Mouse (Mus musculus): ENCODE measurements around the gene Zpr1.

The Zpr1 gene

GRCm38 (mm10) chr9:46328572-46329249 is 55.8 kb downstream of the Zpr1 start:
- DNase-seq (ENCODE audit: low read depth, low spot score): no peak

GRCm38 (mm10) chr9:46329250-46329648 is 56.4 kb downstream of the Zpr1 start:
- no peak for DNase-seq (ENCODE audit: low read depth, low spot score)

- DNase-seq (ENCODE audit: low read depth, low spot score): no peak
Observed at GRCm38 (mm10) chr9:46329801-46330585, 57.1 kb downstream of the Zpr1 start.

- DNase-seq (ENCODE audit: low read depth, low spot score): no peak
Observed at GRCm38 (mm10) chr9:46330586-46330895, 57.7 kb downstream of the Zpr1 start.

GRCm38 (mm10) chr9:46331301-46331700 is 58.4 kb downstream of the Zpr1 start:
- DNase-seq (ENCODE audit: low read depth, low spot score): no peak

Data from retina, postnatal 7 days (tissue).